Mouse (Mus musculus) T-helper 1 cell (primary cell): ENCODE data around the gene Tpst2.

Experiments
- in situ Hi-C: fragments of 300-600 bp; cut with MboI, MseI; formaldehyde crosslinking; loops from one replicate; pipeline ENCODE4 v1.15.1; 2025; ENCODE audit warnings: high pct_unique_total_duplicates

Tpst2 gene

GRCm38 (mm10) chr5:112326446-112327009 is 50.0 kb downstream of the Tpst2 start:
- in situ Hi-C loops: loop anchor here (10.0 kb wide), 1 partner anchor 1062 kb away; no protein-coding TSS in a partner anchor

GRCm38 (mm10) chr5:112327854-112328253 is 51.4 kb downstream of the Tpst2 start:
- in situ Hi-C loops: loop anchor here (10.0 kb wide), 1 partner anchor 1063 kb away; no protein-coding TSS in a partner anchor

GRCm38 (mm10) chr5:112329805-112330564 is 53.5 kb downstream of the Tpst2 start:
- in situ Hi-C loops: loop anchor here (10.0 kb wide), 1 partner anchor 1065 kb away; no protein-coding TSS in a partner anchor

- in situ Hi-C loops: loop anchor here (5.0 kb wide), 1 partner anchor 93 kb away; no protein-coding TSS in a partner anchor
Observed at GRCm38 (mm10) chr5:112335473-112335872, 59.0 kb downstream of the Tpst2 start.

GRCm38 (mm10) chr5:112337004-112337403 is 60.5 kb downstream of the Tpst2 start:
- in situ Hi-C loops: loop anchor here (5.0 kb wide), 1 partner anchor 95 kb away; no protein-coding TSS in a partner anchor

GRCm38 (mm10) chr5:112339215-112339614 is 62.7 kb downstream of the Tpst2 start:
- in situ Hi-C loops: loop anchor here (5.0 kb wide), 1 partner anchor 97 kb away; no protein-coding TSS in a partner anchor

GRCm38 (mm10) chr5:112342463-112343204 is 66.1 kb downstream of the Tpst2 start, which contains the start of the genes Srrd and Hps4:
Gene Srrd, minus strand, starts transcription at chr5:112343040.
Gene Hps4, plus strand, starts transcription at chr5:112343083.
- in situ Hi-C loops: loop anchor here (5.0 kb wide), 1 partner anchor 65 kb away; the partner anchor contains the start of gene Tpst2

- in situ Hi-C loops: loop anchor here (5.0 kb wide), 1 partner anchor 66 kb away; the partner anchor contains the start of gene Tpst2
Observed at GRCm38 (mm10) chr5:112343205-112343595, 66.7 kb downstream of the Tpst2 start.

- in situ Hi-C loops: loop anchor here (5.0 kb wide), 1 partner anchor 67 kb away; the partner anchor contains the start of gene Tpst2
Observed at GRCm38 (mm10) chr5:112344092-112344960, 67.8 kb downstream of the Tpst2 start.

- in situ Hi-C loops: no loop called here
Observed at GRCm38 (mm10) chr5:112346211-112346965, 69.9 kb downstream of the Tpst2 start.

- in situ Hi-C loops: no loop called here
Observed at GRCm38 (mm10) chr5:112349169-112349568, 72.7 kb downstream of the Tpst2 start.

GRCm38 (mm10) chr5:112355493-112355892 is 79.0 kb downstream of the Tpst2 start:
- in situ Hi-C loops: no loop called here

GRCm38 (mm10) chr5:112355910-112356309 is 79.4 kb downstream of the Tpst2 start, which contains the start of gene Gm6583:
Gene Gm6583, minus strand, starts transcription at chr5:112356033.
- in situ Hi-C loops: no loop called here

GRCm38 (mm10) chr5:112356322-112356721 is 79.8 kb downstream of the Tpst2 start:
- in situ Hi-C loops: no loop called here

- in situ Hi-C loops: no loop called here
Observed at GRCm38 (mm10) chr5:112359520-112359919, 83.0 kb downstream of the Tpst2 start.

- in situ Hi-C loops: no loop called here
Observed at GRCm38 (mm10) chr5:112360077-112360476, 83.6 kb downstream of the Tpst2 start.

GRCm38 (mm10) chr5:112364184-112364797 is 87.8 kb downstream of the Tpst2 start:
- in situ Hi-C loops: no loop called here
